Mouse (Mus musculus) CD4-positive, CD25-positive, alpha-beta regulatory T cell (primary cell): Measurements from ENCODE around the gene Olfr196. TPM values are rescaled to one million over a fixed set of nuclear protein-coding genes. Genes with fewer than 3 reads are reported as not detected.

Experiments used
- polyA plus RNA-seq: library from polyadenylated mRNA; unstranded; fragments of 100-300 nt; shearing (Covaris generic); gene quantifications from one replicate; pipeline ENCODE4 v1.2.1, GENCODE M21; 2017

The Olfr196 gene
- not detected for polyA plus RNA-seq

GRCm38 (mm10) chr16:59170354-59170753, at the start of gene Olfr196:
TSS of gene Olfr196 (minus strand) at chr16:59170454.

GRCm38 (mm10) chr16:59219667-59220066, 49.4 kb upstream of the Olfr196 start, which contains the start of gene Olfr199:
TSS of gene Olfr199 (minus strand) at chr16:59219767.

DNA sequence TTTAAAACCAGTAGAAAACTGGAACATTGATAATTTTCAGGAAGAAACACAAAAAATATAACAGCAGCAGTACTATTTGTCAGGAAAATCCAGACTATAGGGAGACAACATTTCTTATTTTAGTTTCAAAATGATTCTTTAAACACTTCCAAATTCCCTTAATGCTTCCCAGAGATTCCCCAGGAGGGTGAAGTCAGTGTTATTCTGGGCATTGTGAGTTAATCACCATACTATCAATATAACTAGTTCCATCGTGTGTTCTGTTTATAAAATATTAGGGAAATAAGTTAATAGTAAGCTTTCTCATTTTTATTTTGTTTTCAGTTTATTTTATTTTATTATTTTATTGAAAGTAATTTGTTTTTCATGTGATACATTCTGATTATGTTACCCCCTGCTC, 33.2 kb upstream of the Olfr196 start, which contains the start of gene Olfr198:
TSS of gene Olfr198 (minus strand) at position 101 of the 400 bp plus-strand sequence.

GRCm38 (mm10) chr16:59146746-59147145, 23.5 kb downstream of the Olfr196 start, which contains the start of gene Olfr195:
TSS of gene Olfr195 (plus strand) at chr16:59147046.

DNA sequence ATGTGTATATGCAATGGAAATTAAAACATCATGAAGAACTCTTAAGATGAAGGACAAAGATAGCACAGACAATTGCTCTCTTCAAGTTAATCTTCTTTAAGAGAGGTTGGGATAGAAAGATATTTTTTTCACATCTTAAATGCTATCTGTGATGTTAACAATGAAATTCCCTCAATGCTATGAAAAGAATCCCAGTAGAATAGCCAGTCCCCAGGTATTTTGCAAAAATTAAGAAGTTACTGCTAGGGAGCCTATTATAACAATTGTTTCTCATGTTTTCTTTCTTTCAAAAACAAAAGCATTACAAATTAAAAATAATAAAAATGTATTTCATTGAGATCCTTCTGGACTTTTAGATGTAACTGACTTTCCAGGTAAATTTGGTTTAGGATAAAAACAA, 49.3 kb downstream of the Olfr196 start, which contains the start of gene Olfr194:
TSS of gene Olfr194 (minus strand) at position 101 of the 400 bp plus-strand sequence.

Other genes starting within 250 kb of the Olfr196 start
- gene Olfr181, start 241.7 kb downstream of the Olfr196 start, polyA plus RNA-seq: not detected
- gene Olfr180, start 241.1 kb downstream of the Olfr196 start, polyA plus RNA-seq: not detected
- gene Olfr183, start 175.1 kb downstream of the Olfr196 start, polyA plus RNA-seq: not detected
- not detected for gene Olfr186, start 140.2 kb downstream of the Olfr196 start, polyA plus RNA-seq
- not detected for gene Olfr187, start 130.7 kb downstream of the Olfr196 start, polyA plus RNA-seq
- 0.02 TPM for gene Olfr190, start 92.4 kb downstream of the Olfr196 start, polyA plus RNA-seq
- gene Olfr191, start 80.6 kb downstream of the Olfr196 start, polyA plus RNA-seq: not detected
- gene Olfr193, start 58.6 kb downstream of the Olfr196 start, polyA plus RNA-seq: not detected
- not detected for gene Olfr194, start 49.4 kb downstream of the Olfr196 start, polyA plus RNA-seq
- not detected for gene Olfr195, start 23.4 kb downstream of the Olfr196 start, polyA plus RNA-seq
- not detected for gene Olfr198, start 33.1 kb upstream of the Olfr196 start, polyA plus RNA-seq
- not detected for gene Olfr199, start 49.3 kb upstream of the Olfr196 start, polyA plus RNA-seq
- not detected for gene Olfr201, start 102.2 kb upstream of the Olfr196 start, polyA plus RNA-seq
- gene Olfr202, start 116.3 kb upstream of the Olfr196 start, polyA plus RNA-seq: not detected
- gene Olfr203, start 128.4 kb upstream of the Olfr196 start, polyA plus RNA-seq: not detected
- not detected for gene Olfr204, start 147.8 kb upstream of the Olfr196 start, polyA plus RNA-seq
- not detected for gene Olfr205, start 160.7 kb upstream of the Olfr196 start, polyA plus RNA-seq
- gene Olfr206, start 178.8 kb upstream of the Olfr196 start, polyA plus RNA-seq: not detected
- gene Olfr209, start 193.5 kb upstream of the Olfr196 start, polyA plus RNA-seq: not detected
- 0.04 TPM for gene Gabrr3, start 236.9 kb upstream of the Olfr196 start, polyA plus RNA-seq